Mouse (Mus musculus): Measurements from ENCODE around the gene Spata48.

The Spata48 gene

GRCm38 (mm10) chr11:11461635-11462560 is at the start of gene Spata48, which contains the start of gene Zpbp:
Spata48 (plus strand) TSS chr11:11462094.
Zpbp (minus strand) TSS chr11:11462408.
- peak; percentile 75 for DNase-seq (ENCODE audit: low spot score)

GRCm38 (mm10) chr11:11414188-11414587 is 47.7 kb upstream of the Spata48 start:
- no peak for DNase-seq (ENCODE audit: low spot score)

- DNase-seq (ENCODE audit: low spot score), result no peak
Observed at GRCm38 (mm10) chr11:11417356-11417755, 44.5 kb upstream of the Spata48 start.

- DNase-seq (ENCODE audit: low spot score), result no peak
Observed at GRCm38 (mm10) chr11:11455037-11455436, 6.9 kb upstream of the Spata48 start.

GRCm38 (mm10) chr11:11462561-11462890 is 632 bp downstream of the Spata48 start:
- no peak for DNase-seq (ENCODE audit: low spot score)

- no peak for DNase-seq (ENCODE audit: low spot score)
Observed at GRCm38 (mm10) chr11:11468924-11469323, 7.0 kb downstream of the Spata48 start.

- DNase-seq (ENCODE audit: low spot score), result no peak
Observed at GRCm38 (mm10) chr11:11484378-11484777, 22.5 kb downstream of the Spata48 start.

GRCm38 (mm10) chr11:11492044-11492443 is 30.1 kb downstream of the Spata48 start:
- DNase-seq (ENCODE audit: low spot score), result no peak

- DNase-seq (ENCODE audit: low spot score), result no peak
Observed at GRCm38 (mm10) chr11:11495697-11496096, 33.8 kb downstream of the Spata48 start.

GRCm38 (mm10) chr11:11499944-11500343 is 38.0 kb downstream of the Spata48 start:
- DNase-seq (ENCODE audit: low spot score), result no peak

- no peak for DNase-seq (ENCODE audit: low spot score)
Observed at GRCm38 (mm10) chr11:11506187-11506586, 44.3 kb downstream of the Spata48 start.

GRCm38 (mm10) chr11:11509413-11509812 is 47.5 kb downstream of the Spata48 start:
- DNase-seq (ENCODE audit: low spot score), result no peak

- no peak for DNase-seq (ENCODE audit: low spot score)
Observed at GRCm38 (mm10) chr11:11512056-11512455, 50.2 kb downstream of the Spata48 start.

- DNase-seq (ENCODE audit: low spot score), result no peak
Observed at GRCm38 (mm10) chr11:11513008-11513799, 51.3 kb downstream of the Spata48 start.

GRCm38 (mm10) chr11:11514920-11515319 is 53.0 kb downstream of the Spata48 start:
- DNase-seq (ENCODE audit: low spot score), result no peak

GRCm38 (mm10) chr11:11517781-11518435 is 56.0 kb downstream of the Spata48 start:
- no peak for DNase-seq (ENCODE audit: low spot score)

GRCm38 (mm10) chr11:11519255-11520243 is 57.7 kb downstream of the Spata48 start:
- DNase-seq (ENCODE audit: low spot score), result no peak

GRCm38 (mm10) chr11:11521908-11522441 is 60.1 kb downstream of the Spata48 start:
- no peak for DNase-seq (ENCODE audit: low spot score)

- DNase-seq (ENCODE audit: low spot score), result no peak
Observed at GRCm38 (mm10) chr11:11528760-11529159, 66.9 kb downstream of the Spata48 start.

GRCm38 (mm10) chr11:11529165-11529564 is 67.3 kb downstream of the Spata48 start:
- DNase-seq (ENCODE audit: low spot score), result no peak

- no peak for DNase-seq (ENCODE audit: low spot score)
Observed at GRCm38 (mm10) chr11:11530126-11530525, 68.2 kb downstream of the Spata48 start.
